Mouse (Mus musculus) thymus, adult 2 months (tissue): ENCODE results near the gene Ribc2. TPM values are rescaled to one million over a fixed set of nuclear protein-coding genes. Genes with fewer than 3 reads are reported as not detected.

Experiments used
- DNase-seq: peaks from one replicate; pipeline ENCODE4 v3.0.0; 2021
- H3K27ac ChIP-seq: fragments of 200-500 bp; 2 replicates; pipeline ENCODE4 v1.5.1; 2012; ENCODE audit warnings: low read length, control low read depth; ENCODE audit not compliant: control insufficient read depth, insufficient read depth
- H3K27me3 ChIP-seq: fragments of 200-500 bp; 2 replicates; pipeline ENCODE4 v1.6.1; 2012; ENCODE audit warnings: mild to moderate bottlenecking, low read length, moderate library complexity, mixed read lengths; ENCODE audit not compliant: control insufficient read depth, insufficient read depth
- H3K36me3 ChIP-seq: fragments of 200-500 bp; 2 replicates; pipeline ENCODE4 v1.6.1; 2012; ENCODE audit warnings: mild to moderate bottlenecking, low read length, moderate library complexity; ENCODE audit not compliant: control insufficient read depth, insufficient read depth
- H3K4me1 ChIP-seq: fragments of 200-500 bp; replicated peaks from 2 replicates; pipeline ENCODE4 v1.6.1; 2012; ENCODE audit warnings: low read length; ENCODE audit not compliant: control insufficient read depth, insufficient read depth
- H3K4me3 ChIP-seq: fragments of 200-500 bp; 2 replicates; pipeline ENCODE4 v1.5.1; 2012; ENCODE audit warnings: mild to moderate bottlenecking, low read length, control low read depth, moderate library complexity; ENCODE audit not compliant: control insufficient read depth, insufficient read depth
- CTCF ChIP-seq: fragments of 200-500 bp; IDR thresholded peaks from 2 replicates; pipeline ENCODE4 v1.5.1; 2012; ENCODE audit warnings: mild to moderate bottlenecking, control low read depth, low read length, moderate library complexity, borderline replicate concordance; ENCODE audit not compliant: control insufficient read depth, poor library complexity, insufficient read depth; ENCODE audit errors: extremely low read depth
- POLR2A ChIP-seq: fragments of 200-500 bp; IDR thresholded peaks from 2 replicates; pipeline ENCODE4 v1.6.1; 2012; ENCODE audit warnings: mild to moderate bottlenecking, low read length, control low read depth, moderate library complexity; ENCODE audit not compliant: control insufficient read depth, poor library complexity, insufficient read depth; ENCODE audit errors: extremely low read depth
- WGBS: fragments of 180-500 bp; shearing (Covaris S2); methylation state at CpG from one replicate; pipeline ENCODE4 v1.1.7; 2018; 5-methylcytosine and 5-hydroxymethylcytosine counted together
- polyA plus RNA-seq: library from polyadenylated mRNA; depleted of rRNA; stranded (reverse); fragments of >200 nt; gene quantifications from 2 replicates; pipeline ENCODE4 v1.2.3, GENCODE M21; 2012

The Ribc2 gene
- polyA plus RNA-seq, 1 experiment = 0.09 TPM

- WGBS = 95% methylated on average over 11 of the region's 11 CpGs
- H3K27ac ChIP-seq = no peak overlapping the region
- H3K4me1 ChIP-seq = no peaks in the 10 kb centered on the region
- H3K4me3 ChIP-seq = no peak overlapping the region
- DNase-seq = no peak
- H3K27me3 ChIP-seq = no peaks in the 10 kb centered on the region
- TF ChIP-seq CTCF (no peak), POLR2A (no peak)
- H3K36me3 ChIP-seq = no peaks in the 10 kb centered on the region
These were observed 11.3 kb downstream of the Ribc2 start for GRCm38 (mm10) chr15:85143161-85143560.

GRCm38 (mm10) chr15:85143747-85144146 is 11.9 kb downstream of the Ribc2 start:
- H3K36me3 ChIP-seq = no peaks in the 10 kb centered on the region
- TF ChIP-seq POLR2A (no peak), CTCF (no peak)
- H3K27ac ChIP-seq = no peak overlapping the region
- no peaks in the 10 kb centered on the region for H3K4me1 ChIP-seq
- H3K4me3 ChIP-seq = no peak overlapping the region
- WGBS = 93% methylated on average over 1 of the region's 1 CpGs
- DNase-seq = no peak
- H3K27me3 ChIP-seq = no peaks in the 10 kb centered on the region

- no peak for DNase-seq
- Histone ChIP-seq H3K27me3 (no peaks in the 10 kb centered on the region), H3K27ac (no peak overlapping the region), H3K4me1 (no peaks in the 10 kb centered on the region), H3K36me3 (no peaks in the 10 kb centered on the region), H3K4me3 (no peak overlapping the region)
- 96% methylated on average over 5 of the region's 5 CpGs for WGBS
- no peak for TF ChIP-seq POLR2A
- no peak for TF ChIP-seq CTCF
These were observed 12.4 kb downstream of the Ribc2 start for GRCm38 (mm10) chr15:85144249-85144648.

GRCm38 (mm10) chr15:85151433-85151918 is 19.6 kb downstream of the Ribc2 start:
- peak; percentile 83 for TF ChIP-seq CTCF
- TF ChIP-seq POLR2A = no peak
- Histone ChIP-seq H3K4me3 (no peak overlapping the region), H3K27me3 (no peaks in the 10 kb centered on the region), H3K27ac (no peak overlapping the region), H3K36me3 (no peaks in the 10 kb centered on the region), H3K4me1 (no peaks in the 10 kb centered on the region)
- DNase-seq = peak; percentile 63
- 41% methylated on average over 13 of the region's 13 CpGs for WGBS

GRCm38 (mm10) chr15:85152577-85152976 is 20.7 kb downstream of the Ribc2 start:
- no peak for DNase-seq
- Histone ChIP-seq H3K4me3 (no peak overlapping the region), H3K36me3 (no peaks in the 10 kb centered on the region), H3K4me1 (no peaks in the 10 kb centered on the region), H3K27ac (no peak overlapping the region), H3K27me3 (no peaks in the 10 kb centered on the region)
- 90% methylated on average over 3 of the region's 3 CpGs for WGBS
- TF ChIP-seq POLR2A (no peak), CTCF (no peak)

GRCm38 (mm10) chr15:85154091-85154490 is 22.2 kb downstream of the Ribc2 start:
- no peak for DNase-seq
- no peak overlapping the region for H3K27ac ChIP-seq
- WGBS = 92% methylated on average over 3 of the region's 3 CpGs
- H3K4me1 ChIP-seq = no peaks in the 10 kb centered on the region
- H3K4me3 ChIP-seq = no peak overlapping the region
- no peaks in the 10 kb centered on the region for H3K36me3 ChIP-seq
- TF ChIP-seq CTCF = no peak
- no peak for TF ChIP-seq POLR2A
- H3K27me3 ChIP-seq = no peaks in the 10 kb centered on the region

- H3K36me3 ChIP-seq = no peaks in the 10 kb centered on the region
- H3K4me1 ChIP-seq = no peaks in the 10 kb centered on the region
- H3K27me3 ChIP-seq = no peaks in the 10 kb centered on the region
- WGBS = 79% methylated on average over 4 of the region's 4 CpGs
- H3K27ac ChIP-seq = no peak overlapping the region
- no peak for DNase-seq
- no peak overlapping the region for H3K4me3 ChIP-seq
- TF ChIP-seq POLR2A = no peak
- no peak for TF ChIP-seq CTCF
These were observed 24.3 kb downstream of the Ribc2 start for GRCm38 (mm10) chr15:85156198-85156597.
